Mouse (Mus musculus) midbrain, embryonic 13.5 days (tissue): Measurements from ENCODE around the gene Arfgap2. TPM values are rescaled to one million over a fixed set of nuclear protein-coding genes. Genes with fewer than 3 reads are reported as not detected.
"Not testable (repeated sequence)": the region's sequence is repeated elsewhere in the genome, so short reads cannot be mapped to it uniquely, and the experiment has no call there.

Experiments
- ATAC-seq: fragments of 200-750 bp; cut with Nextera tagmentation; 2 replicates; pipeline ENCODE4 v1.8.0; 2017; ENCODE audit warnings: mild to moderate bottlenecking, moderate TSS enrichment, moderate library complexity
- H3K27ac ChIP-seq: fragments of 300-500 bp; sonication (generic); 2 replicates; pipeline ENCODE4 v1.5.1; 2015; ENCODE audit warnings: inconsistent platforms, mild to moderate bottlenecking, moderate library complexity
- H3K27me3 ChIP-seq: fragments of 300-500 bp; sonication (generic); 2 replicates; pipeline ENCODE4 v1.6.1; 2015; ENCODE audit warnings: mild to moderate bottlenecking, inconsistent platforms
- H3K36me3 ChIP-seq: fragments of 300-500 bp; sonication (generic); 2 replicates; pipeline ENCODE4 v1.6.1; 2015; ENCODE audit warnings: mild to moderate bottlenecking, inconsistent platforms
- H3K4me1 ChIP-seq: fragments of 300-500 bp; sonication (generic); replicated peaks from 2 replicates; pipeline ENCODE4 v1.6.1; 2015; ENCODE audit warnings: inconsistent platforms
- H3K4me2 ChIP-seq: fragments of 300-500 bp; sonication (generic); replicated peaks from 2 replicates; pipeline ENCODE4 v1.6.1; 2015; ENCODE audit warnings: moderate library complexity, mild to moderate bottlenecking, inconsistent platforms
- H3K4me3 ChIP-seq: fragments of 300-500 bp; sonication (generic); replicated peaks from 2 replicates; pipeline ENCODE4 v1.5.1; 2015; ENCODE audit warnings: mild to moderate bottlenecking, inconsistent platforms
- H3K9ac ChIP-seq: fragments of 300-500 bp; sonication (generic); replicated peaks from 2 replicates; pipeline ENCODE4 v1.6.1; 2015; ENCODE audit warnings: mild to moderate bottlenecking, inconsistent platforms
- H3K9me3 ChIP-seq: fragments of 300-500 bp; sonication (generic); 2 replicates; pipeline ENCODE4 v1.6.1; 2016; ENCODE audit warnings: mild to moderate bottlenecking, inconsistent platforms
- WGBS: fragments of 180-500 bp; shearing (Covaris S2); methylation state at CpG from one replicate; pipeline ENCODE4 v1.1.7; 2015; 5-methylcytosine and 5-hydroxymethylcytosine counted together
- polyA plus RNA-seq: library from polyadenylated mRNA; unstranded; fragments of >200 nt; fragmentation: Nextera tagmentation; extraction: Ambion mirVana; gene quantifications from 2 replicates; pipeline ENCODE4 v1.2.1, GENCODE M21; 2015

The Arfgap2 gene
- polyA plus RNA-seq = 82.6 and 84.5 TPM in 2 replicates

- Histone ChIP-seq H3K4me2 (peak within 1 kb of the TSS; percentile 93), H3K36me3 (peaks cover 34% of the 10 kb centered on the region), H3K27ac (peak within 1 kb of the TSS; percentile 94), H3K4me3 (peak within 1 kb of the TSS; percentile 85), H3K27me3 (no peaks in the 10 kb centered on the region), H3K9ac (peak within 1 kb of the TSS; percentile 86), H3K9me3 (no peaks in the 10 kb centered on the region), H3K4me1 (peaks cover 22% of the 10 kb centered on the region)
- WGBS = 1% methylated on average over 72 of the region's 72 CpGs
- ATAC-seq = peak; percentile 99
Measured at GRCm38 (mm10) chr2:91264711-91265681, at the start of gene Arfgap2. Arfgap2 (plus strand) TSS chr2:91264974.

GRCm38 (mm10) chr2:91217032-91217431 lies 47.7 kb upstream of the Arfgap2 start:
- ATAC-seq = no peak
- H3K9ac ChIP-seq = no peak overlapping the region
- 73% methylated on average over 4 of the region's 4 CpGs for WGBS

GRCm38 (mm10) chr2:91220501-91220900 lies 44.3 kb upstream of the Arfgap2 start:
- Histone ChIP-seq H3K4me1 (no peaks in the 10 kb centered on the region), H3K27me3 (no peaks in the 10 kb centered on the region), H3K36me3 (peaks cover 23% of the 10 kb centered on the region), H3K4me2 (no peak overlapping the region), H3K4me3 (no peak overlapping the region), H3K9me3 (no peaks in the 10 kb centered on the region), H3K9ac (no peak overlapping the region), H3K27ac (no peak overlapping the region)
- WGBS = 94% methylated on average over 3 of the region's 3 CpGs
- no peak for ATAC-seq

More at GRCm38 (mm10) chr2:91217032-91217431, 47.7 kb upstream of the Arfgap2 start:
- Histone ChIP-seq H3K4me1 (no peaks in the 10 kb centered on the region), H3K9me3 (no peaks in the 10 kb centered on the region), H3K4me2 (no peak overlapping the region), H3K4me3 (no peak overlapping the region), H3K27me3 (no peaks in the 10 kb centered on the region), H3K36me3 (peaks cover 55% of the 10 kb centered on the region), H3K27ac (no peak overlapping the region)

GRCm38 (mm10) chr2:91223614-91224013 lies 41.2 kb upstream of the Arfgap2 start:
- Histone ChIP-seq H3K9ac (no peak overlapping the region), H3K4me2 (no peak overlapping the region), H3K9me3 (no peaks in the 10 kb centered on the region), H3K4me1 (no peaks in the 10 kb centered on the region), H3K4me3 (no peak overlapping the region), H3K36me3 (peaks cover 4% of the 10 kb centered on the region; the same call in 1 of the 2 replicates), H3K27ac (no peak overlapping the region), H3K27me3 (no peaks in the 10 kb centered on the region)
- 86% methylated on average over 2 of the region's 2 CpGs for WGBS
- ATAC-seq = no peak

- Histone ChIP-seq H3K4me3 (no peak overlapping the region), H3K4me1 (no peaks in the 10 kb centered on the region), H3K27me3 (no peaks in the 10 kb centered on the region), H3K36me3 (no peaks in the 10 kb centered on the region), H3K27ac (no peak overlapping the region), H3K9ac (no peak overlapping the region), H3K4me2 (no peak overlapping the region), H3K9me3 (no peaks in the 10 kb centered on the region)
- no peak for ATAC-seq
- WGBS = 84% methylated on average over 2 of the region's 2 CpGs
Measured at GRCm38 (mm10) chr2:91229735-91230134, 35.0 kb upstream of the Arfgap2 start.

DNA sequence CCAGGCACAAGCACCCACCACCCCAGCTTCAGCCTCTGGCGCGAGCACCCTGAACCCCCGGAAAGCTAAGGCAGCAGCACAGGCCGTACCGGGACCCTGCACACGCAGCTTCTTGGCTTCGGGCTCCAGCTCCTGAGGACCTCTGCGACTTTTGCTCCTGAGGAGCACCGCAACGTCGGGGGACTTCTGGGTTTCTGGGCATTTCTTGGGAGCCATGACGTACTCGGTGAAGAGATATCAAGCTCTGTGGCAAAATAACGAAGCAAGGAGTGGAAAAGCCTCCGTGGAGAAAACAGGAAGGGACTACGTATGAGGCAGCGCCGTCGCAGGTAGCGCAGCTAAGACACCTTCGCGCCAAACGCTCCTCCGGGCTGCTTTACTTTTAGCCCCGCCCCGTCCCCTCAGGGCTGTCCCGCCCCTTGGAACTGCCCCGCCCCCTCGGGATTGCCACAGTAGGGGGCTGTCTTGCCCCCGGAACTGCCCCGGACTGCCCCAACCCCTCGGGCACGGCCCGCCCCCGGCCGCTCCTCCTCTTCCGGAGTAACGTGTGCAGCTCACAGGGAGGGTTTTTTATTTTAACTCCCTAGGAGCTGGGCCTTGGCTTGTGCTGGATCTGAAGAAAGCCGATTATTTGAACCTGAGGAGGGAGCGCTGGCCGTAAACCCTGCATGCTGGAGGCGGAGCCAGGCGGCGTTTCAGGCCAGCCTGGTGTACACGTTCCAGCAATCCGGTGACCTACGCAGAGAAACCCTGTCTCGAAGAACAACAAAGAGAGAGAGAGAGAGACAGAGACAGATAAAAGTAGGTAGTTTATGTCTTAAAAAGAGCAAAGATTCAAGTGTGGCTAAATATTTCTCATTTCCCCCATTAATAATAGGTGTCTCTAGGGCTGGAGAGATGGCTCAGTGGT lies 27.9 kb upstream of the Arfgap2 start, which contains the start of gene Ddb2:
TSS of gene Ddb2 (minus strand) at position 382 of the 910 bp plus-strand sequence.
- Histone ChIP-seq H3K36me3 (no peaks in the 10 kb centered on the region), H3K9me3 (no peaks in the 10 kb centered on the region), H3K27ac (peak within 1 kb of the TSS; percentile 90), H3K4me2 (peak within 1 kb of the TSS; percentile 59), H3K4me3 (peak within 1 kb of the TSS; percentile 49), H3K4me1 (peaks cover 5% of the 10 kb centered on the region), H3K27me3 (no peaks in the 10 kb centered on the region), H3K9ac (peak within 1 kb of the TSS; percentile 54)
- under 1% methylated on average over 48 of the region's 48 CpGs for WGBS
- ATAC-seq = peak; percentile 99

DNA sequence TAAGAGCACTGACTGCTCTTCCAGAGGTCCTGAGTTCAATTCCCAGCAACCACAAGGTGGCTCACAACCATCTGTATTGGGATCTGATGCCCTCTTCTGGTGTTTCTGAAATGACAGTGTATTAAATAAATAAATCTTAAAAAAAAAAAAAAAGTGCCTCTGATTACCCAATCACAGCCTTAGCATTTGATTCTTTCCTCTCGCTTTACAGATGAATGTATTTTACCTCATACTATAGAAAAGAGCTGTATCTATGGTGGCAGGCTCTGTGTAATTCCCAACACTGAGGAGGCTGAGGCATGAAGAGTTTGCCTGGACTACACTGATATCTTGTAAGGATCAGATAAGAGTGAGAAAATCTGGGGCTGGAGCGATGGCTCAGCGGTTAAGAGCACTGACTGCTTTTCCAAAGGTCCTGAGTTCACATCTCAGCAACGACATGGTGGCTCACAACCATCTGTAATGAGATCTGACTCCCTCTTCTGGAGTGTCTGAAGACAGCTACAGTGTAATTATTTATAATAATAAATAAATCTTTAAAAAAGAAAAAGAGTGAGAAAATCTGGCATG lies 27.2 kb upstream of the Arfgap2 start:
- peak overlapping the region; percentile 59 for H3K4me2 ChIP-seq
- 19% methylated on average over 4 of the region's 4 CpGs for WGBS
- H3K36me3 ChIP-seq, H3K9me3 ChIP-seq, H3K4me1 ChIP-seq, H3K27me3 ChIP-seq: not testable (repeated sequence)
- peak overlapping the region; percentile 49 for H3K4me3 ChIP-seq
- ATAC-seq = peak; percentile 65
- H3K27ac ChIP-seq = peak overlapping the region; percentile 90
- peak overlapping the region; percentile 54; the same call in 1 of the 2 replicates for H3K9ac ChIP-seq

GRCm38 (mm10) chr2:91242547-91242946 lies 22.2 kb upstream of the Arfgap2 start:
- no peak for ATAC-seq
- no peak overlapping the region for H3K4me2 ChIP-seq
- peaks cover 4% of the 10 kb centered on the region for H3K4me1 ChIP-seq
- no peak overlapping the region for H3K27ac ChIP-seq
- no peaks in the 10 kb centered on the region for H3K27me3 ChIP-seq
- H3K9me3 ChIP-seq = no peaks in the 10 kb centered on the region
- H3K4me3 ChIP-seq = no peak overlapping the region
- no peaks in the 10 kb centered on the region for H3K36me3 ChIP-seq
- WGBS = 77% methylated on average over 5 of the region's 5 CpGs
- no peak overlapping the region for H3K9ac ChIP-seq

GRCm38 (mm10) chr2:91243416-91243815 lies 21.4 kb upstream of the Arfgap2 start:
- Histone ChIP-seq H3K4me3 (no peak overlapping the region), H3K4me2 (no peak overlapping the region), H3K36me3 (no peaks in the 10 kb centered on the region), H3K27ac (no peak overlapping the region), H3K9me3 (no peaks in the 10 kb centered on the region), H3K9ac (no peak overlapping the region), H3K4me1 (no peaks in the 10 kb centered on the region), H3K27me3 (no peaks in the 10 kb centered on the region)
- WGBS = 55% methylated on average over 3 of the region's 3 CpGs
- no peak for ATAC-seq

- H3K4me3 ChIP-seq = no peak overlapping the region
- WGBS = 80% methylated on average over 5 of the region's 5 CpGs
- H3K4me1 ChIP-seq = no peaks in the 10 kb centered on the region
- H3K36me3 ChIP-seq = no peaks in the 10 kb centered on the region
- no peak overlapping the region for H3K9ac ChIP-seq
- H3K4me2 ChIP-seq = no peak overlapping the region
- H3K27ac ChIP-seq = no peak overlapping the region
- ATAC-seq = no peak
- no peaks in the 10 kb centered on the region for H3K27me3 ChIP-seq
- no peaks in the 10 kb centered on the region for H3K9me3 ChIP-seq
Measured at GRCm38 (mm10) chr2:91244557-91245228, 20.1 kb upstream of the Arfgap2 start.

- Histone ChIP-seq H3K4me3 (no peak overlapping the region), H3K36me3 (no peaks in the 10 kb centered on the region), H3K9me3 (no peaks in the 10 kb centered on the region), H3K4me2 (no peak overlapping the region), H3K27ac (no peak overlapping the region), H3K4me1 (no peaks in the 10 kb centered on the region), H3K9ac (no peak overlapping the region), H3K27me3 (no peaks in the 10 kb centered on the region; the same call in 1 of the 2 replicates)
- no peak for ATAC-seq
- 92% methylated on average over 4 of the region's 4 CpGs for WGBS
Measured at GRCm38 (mm10) chr2:91248366-91248765, 16.4 kb upstream of the Arfgap2 start.
